Mouse (Mus musculus): ENCODE results near the gene Msx3.

- TF ChIP-seq POLR2A (IDR thresholded peaks at IDR 0.05; ENCODE audit: control insufficient read depth, extremely low read depth, insufficient read depth, low read length, poor library complexity) (no peak), CTCF (IDR thresholded peaks at IDR 0.05; ENCODE audit: borderline replicate concordance, control insufficient read depth, extremely low read depth, insufficient read depth, low read length, poor library complexity) (no peak)
Measured at GRCm38 (mm10) chr7:140057413-140058407, 8.8 kb upstream of the Msx3 start.
